Mouse (Mus musculus): ENCODE results near the gene Hist1h2aa.

GRCm38 (mm10) chr13:23914376-23915167 lies 19.7 kb upstream of the Hist1h2aa start, which contains the start of gene Slc17a4:
- TF ChIP-seq CTCF (IDR thresholded peaks at IDR 0.05; ENCODE audit: low read depth) (no peak), EP300 (IDR thresholded peaks at IDR 0.05; ENCODE audit: low read depth) (no peak)

Data from liver, postnatal 0 days (tissue).